Mouse (Mus musculus): ENCODE measurements around the gene Akap10. TPM values are rescaled to one million over a fixed set of nuclear protein-coding genes. Genes with fewer than 3 reads are reported as not detected.

The Akap10 gene
- polyA plus RNA-seq (2015; fragmentation: Nextera tagmentation; extraction: Ambion mirVana), result 12.2 and 14.1 TPM in 2 replicates

GRCm38 (mm10) chr11:61930098-61930517, at the start of gene Akap10:
TSS of gene Akap10 (minus strand) at chr11:61930252.
- Histone ChIP-seq H3K4me3 (replicated peaks; ENCODE audit: low read length) (peak within 1 kb of the TSS; percentile 94), H3K36me3 (ENCODE audit: control insufficient read depth, insufficient read depth, low read length) (no peaks in the 10 kb centered on the region), H3K9ac (ENCODE audit: low read length) (peak within 1 kb of the TSS; percentile 96), H3K4me1 (ENCODE audit: control insufficient read depth, insufficient read depth, low read length) (peaks cover 17% of the 10 kb centered on the region), H3K27me3 (ENCODE audit: control insufficient read depth, insufficient read depth, low read length) (no peaks in the 10 kb centered on the region), H3K9me3 (replicated peaks; ENCODE audit: control insufficient read depth, low read length) (no peaks in the 10 kb centered on the region), H3K4me2 (ENCODE audit: low read depth, low read length) (peak within 1 kb of the TSS; percentile 75), H3K27ac (ENCODE audit: low read length) (peak within 1 kb of the TSS; percentile 98)
- peak; percentile 98 for ATAC-seq (ENCODE audit: insufficient read depth, low FRiP score)
- under 1% methylated on average over 43 of the region's 43 CpGs for WGBS

DNA sequence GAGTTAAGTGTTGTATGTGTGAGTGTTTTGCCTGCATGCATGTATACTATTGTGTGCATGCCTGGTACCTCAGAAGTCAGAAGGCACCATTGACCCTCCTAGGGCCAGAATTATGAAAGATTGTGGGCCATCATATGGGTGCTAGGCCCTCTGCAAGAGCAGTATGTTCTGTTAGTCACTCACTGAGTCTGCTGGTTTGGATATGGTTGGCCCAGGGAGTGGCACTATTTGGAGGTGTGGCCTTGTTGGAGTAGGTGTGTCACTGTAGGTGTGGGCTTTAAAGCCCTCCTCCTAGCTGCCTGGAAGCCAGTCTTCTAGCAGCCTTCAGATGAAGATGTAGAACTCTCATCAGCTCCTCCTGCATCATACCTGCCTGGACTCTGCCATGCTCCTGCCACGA, 45.7 kb upstream of the Akap10 start:
- Histone ChIP-seq H3K36me3 (ENCODE audit: control insufficient read depth, insufficient read depth, low read length) (no peaks in the 10 kb centered on the region), H3K27me3 (ENCODE audit: control insufficient read depth, insufficient read depth, low read length) (no peaks in the 10 kb centered on the region), H3K4me3 (replicated peaks; ENCODE audit: low read length) (no peak overlapping the region), H3K9me3 (replicated peaks; ENCODE audit: control insufficient read depth, low read length) (no peaks in the 10 kb centered on the region), H3K4me2 (ENCODE audit: low read depth, low read length) (no peak overlapping the region), H3K27ac (ENCODE audit: low read length) (no peak overlapping the region), H3K4me1 (ENCODE audit: control insufficient read depth, insufficient read depth, low read length) (no peaks in the 10 kb centered on the region; the same call in 1 of the 2 replicates), H3K9ac (ENCODE audit: low read length) (no peak overlapping the region)
- WGBS, result 78% methylated on average over 1 of the region's 1 CpGs
- ATAC-seq (ENCODE audit: insufficient read depth, low FRiP score), result no peak

GRCm38 (mm10) chr11:61974106-61974707, 44.2 kb upstream of the Akap10 start:
- Histone ChIP-seq H3K4me2 (ENCODE audit: low read depth, low read length) (no peak overlapping the region), H3K4me3 (replicated peaks; ENCODE audit: low read length) (no peak overlapping the region), H3K27me3 (ENCODE audit: control insufficient read depth, insufficient read depth, low read length) (no peaks in the 10 kb centered on the region), H3K9me3 (replicated peaks; ENCODE audit: control insufficient read depth, low read length) (no peaks in the 10 kb centered on the region), H3K9ac (ENCODE audit: low read length) (no peak overlapping the region), H3K4me1 (ENCODE audit: control insufficient read depth, insufficient read depth, low read length) (no peaks in the 10 kb centered on the region; the same call in 1 of the 2 replicates), H3K36me3 (ENCODE audit: control insufficient read depth, insufficient read depth, low read length) (no peaks in the 10 kb centered on the region), H3K27ac (ENCODE audit: low read length) (no peak overlapping the region)
- 48% methylated on average over 13 of the region's 13 CpGs for WGBS
- no peak for ATAC-seq (ENCODE audit: insufficient read depth, low FRiP score)

- H3K27ac ChIP-seq (ENCODE audit: low read length), result no peak overlapping the region
- H3K27me3 ChIP-seq (ENCODE audit: control insufficient read depth, insufficient read depth, low read length), result no peaks in the 10 kb centered on the region
- 37% methylated on average over 7 of the region's 7 CpGs for WGBS
- no peak overlapping the region for H3K4me2 ChIP-seq (ENCODE audit: low read depth, low read length)
- no peaks in the 10 kb centered on the region; the same call in 1 of the 2 replicates for H3K4me1 ChIP-seq (ENCODE audit: control insufficient read depth, insufficient read depth, low read length)
- H3K9me3 ChIP-seq (replicated peaks; ENCODE audit: control insufficient read depth, low read length), result no peaks in the 10 kb centered on the region
- no peaks in the 10 kb centered on the region for H3K36me3 ChIP-seq (ENCODE audit: control insufficient read depth, insufficient read depth, low read length)
- H3K4me3 ChIP-seq (replicated peaks; ENCODE audit: low read length), result no peak overlapping the region
- no peak for ATAC-seq (ENCODE audit: insufficient read depth, low FRiP score)
- no peak overlapping the region for H3K9ac ChIP-seq (ENCODE audit: low read length)
These were observed 41.6 kb upstream of the Akap10 start for GRCm38 (mm10) chr11:61971441-61972221.

DNA sequence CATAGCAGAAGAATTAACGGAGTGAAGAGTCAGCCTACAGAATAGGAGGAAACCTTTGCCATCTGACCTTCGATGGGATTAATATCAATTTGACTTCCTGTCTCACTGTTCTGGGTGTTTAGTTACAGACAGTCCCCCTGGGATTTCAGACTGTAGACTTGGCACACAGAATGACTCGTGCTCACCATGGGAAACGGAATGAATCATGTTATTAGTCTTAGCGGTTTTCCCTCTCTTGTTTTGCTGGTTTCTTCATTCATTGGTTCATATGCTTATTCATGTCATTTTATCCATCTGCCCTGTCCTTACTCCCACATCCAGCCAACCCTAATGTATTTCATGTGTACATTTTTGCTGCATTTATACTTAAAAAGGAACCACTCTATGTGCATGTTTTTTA, 40.8 kb upstream of the Akap10 start:
- H3K27ac ChIP-seq (ENCODE audit: low read length), result no peak overlapping the region

GRCm38 (mm10) chr11:61968875-61969274, 38.8 kb upstream of the Akap10 start:
- Histone ChIP-seq H3K9me3 (replicated peaks; ENCODE audit: control insufficient read depth, low read length) (no peaks in the 10 kb centered on the region), H3K36me3 (ENCODE audit: control insufficient read depth, insufficient read depth, low read length) (no peaks in the 10 kb centered on the region), H3K9ac (ENCODE audit: low read length) (no peak overlapping the region), H3K4me2 (ENCODE audit: low read depth, low read length) (no peak overlapping the region), H3K27me3 (ENCODE audit: control insufficient read depth, insufficient read depth, low read length) (no peaks in the 10 kb centered on the region), H3K27ac (ENCODE audit: low read length) (no peak overlapping the region), H3K4me3 (replicated peaks; ENCODE audit: low read length) (no peak overlapping the region), H3K4me1 (ENCODE audit: control insufficient read depth, insufficient read depth, low read length) (no peaks in the 10 kb centered on the region)
- 82% methylated on average over 2 of the region's 2 CpGs for WGBS
- ATAC-seq (ENCODE audit: insufficient read depth, low FRiP score), result 0 out of 2 replicates have a peak, but pooled peaks have one; percentile 47

More for the DNA sequence above, 40.8 kb upstream of the Akap10 start:
- Histone ChIP-seq H3K4me2 (ENCODE audit: low read depth, low read length) (no peak overlapping the region), H3K4me1 (ENCODE audit: control insufficient read depth, insufficient read depth, low read length) (no peaks in the 10 kb centered on the region), H3K4me3 (replicated peaks; ENCODE audit: low read length) (no peak overlapping the region), H3K27me3 (ENCODE audit: control insufficient read depth, insufficient read depth, low read length) (no peaks in the 10 kb centered on the region), H3K36me3 (ENCODE audit: control insufficient read depth, insufficient read depth, low read length) (no peaks in the 10 kb centered on the region), H3K9ac (ENCODE audit: low read length) (no peak overlapping the region), H3K9me3 (replicated peaks; ENCODE audit: control insufficient read depth, low read length) (no peaks in the 10 kb centered on the region)
- WGBS, result 49% methylated on average over 5 of the region's 5 CpGs
- no peak for ATAC-seq (ENCODE audit: insufficient read depth, low FRiP score)

- Histone ChIP-seq H3K4me2 (ENCODE audit: low read depth, low read length) (no peak overlapping the region), H3K4me1 (ENCODE audit: control insufficient read depth, insufficient read depth, low read length) (no peaks in the 10 kb centered on the region), H3K27ac (ENCODE audit: low read length) (no peak overlapping the region), H3K36me3 (ENCODE audit: control insufficient read depth, insufficient read depth, low read length) (no peaks in the 10 kb centered on the region), H3K9ac (ENCODE audit: low read length) (no peak overlapping the region), H3K9me3 (replicated peaks; ENCODE audit: control insufficient read depth, low read length) (no peaks in the 10 kb centered on the region), H3K4me3 (replicated peaks; ENCODE audit: low read length) (no peak overlapping the region), H3K27me3 (ENCODE audit: control insufficient read depth, insufficient read depth, low read length) (no peaks in the 10 kb centered on the region)
- no peak for ATAC-seq (ENCODE audit: insufficient read depth, low FRiP score)
- 81% methylated on average over 8 of the region's 8 CpGs for WGBS
These were observed 37.0 kb upstream of the Akap10 start for GRCm38 (mm10) chr11:61967034-61967433.

DNA sequence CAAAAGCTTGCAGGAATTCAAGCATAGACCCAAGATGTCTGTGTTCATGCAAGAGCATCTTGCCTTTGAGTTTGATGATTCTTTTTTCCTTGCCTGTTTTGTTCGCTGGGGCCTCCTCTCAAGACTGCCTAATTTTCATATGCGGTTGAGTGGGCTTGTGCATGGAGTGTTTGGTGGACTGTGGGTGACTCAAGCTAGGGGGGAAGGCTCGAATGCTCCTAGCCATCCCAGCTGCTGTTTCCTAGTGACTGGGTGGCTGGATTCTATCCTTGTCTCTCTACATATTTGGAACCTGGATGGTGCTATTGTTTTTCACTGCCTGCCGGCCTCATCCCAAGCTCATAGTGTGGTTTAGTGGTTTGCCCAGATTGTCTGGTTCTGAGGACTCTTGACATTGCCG, 34.6 kb upstream of the Akap10 start:
- Histone ChIP-seq H3K27ac (ENCODE audit: low read length) (no peak overlapping the region), H3K9me3 (replicated peaks; ENCODE audit: control insufficient read depth, low read length) (no peaks in the 10 kb centered on the region), H3K27me3 (ENCODE audit: control insufficient read depth, insufficient read depth, low read length) (no peaks in the 10 kb centered on the region), H3K4me3 (replicated peaks; ENCODE audit: low read length) (no peak overlapping the region), H3K4me2 (ENCODE audit: low read depth, low read length) (no peak overlapping the region), H3K4me1 (ENCODE audit: control insufficient read depth, insufficient read depth, low read length) (no peaks in the 10 kb centered on the region), H3K36me3 (ENCODE audit: control insufficient read depth, insufficient read depth, low read length) (no peaks in the 10 kb centered on the region), H3K9ac (ENCODE audit: low read length) (no peak overlapping the region)
- no peak for ATAC-seq (ENCODE audit: insufficient read depth, low FRiP score)
- WGBS, result 88% methylated on average over 5 of the region's 5 CpGs

- no peak for ATAC-seq (ENCODE audit: insufficient read depth, low FRiP score)
These were observed 33.1 kb upstream of the Akap10 start for GRCm38 (mm10) chr11:61963193-61963592.

More at GRCm38 (mm10) chr11:61963193-61963592, 33.1 kb upstream of the Akap10 start:
- WGBS, result 80% methylated on average over 3 of the region's 3 CpGs
- Histone ChIP-seq H3K27me3 (ENCODE audit: control insufficient read depth, insufficient read depth, low read length) (0 out of 2 replicates have a peak, but pooled peaks cover 2% of the 10 kb centered on the region), H3K9me3 (replicated peaks; ENCODE audit: control insufficient read depth, low read length) (no peaks in the 10 kb centered on the region), H3K4me1 (ENCODE audit: control insufficient read depth, insufficient read depth, low read length) (no peaks in the 10 kb centered on the region), H3K27ac (ENCODE audit: low read length) (no peak overlapping the region), H3K4me2 (ENCODE audit: low read depth, low read length) (no peak overlapping the region), H3K36me3 (ENCODE audit: control insufficient read depth, insufficient read depth, low read length) (no peaks in the 10 kb centered on the region), H3K4me3 (replicated peaks; ENCODE audit: low read length) (no peak overlapping the region), H3K9ac (ENCODE audit: low read length) (no peak overlapping the region)
